Mouse (Mus musculus): ENCODE data around the gene Vmn1r174. TPM values are rescaled to one million over a fixed set of nuclear protein-coding genes. Genes with fewer than 3 reads are reported as not detected.
"Not testable (repeated sequence)": the region's sequence is repeated elsewhere in the genome, so short reads cannot be mapped to it uniquely, and the experiment has no call there.

The Vmn1r174 gene
- not detected for polyA plus RNA-seq (2012; fragmentation: generic; extraction: Trizol)
- long read RNA-seq, experiment 1, result 0 reads
- long read RNA-seq, experiment 2, result 0 reads

DNA sequence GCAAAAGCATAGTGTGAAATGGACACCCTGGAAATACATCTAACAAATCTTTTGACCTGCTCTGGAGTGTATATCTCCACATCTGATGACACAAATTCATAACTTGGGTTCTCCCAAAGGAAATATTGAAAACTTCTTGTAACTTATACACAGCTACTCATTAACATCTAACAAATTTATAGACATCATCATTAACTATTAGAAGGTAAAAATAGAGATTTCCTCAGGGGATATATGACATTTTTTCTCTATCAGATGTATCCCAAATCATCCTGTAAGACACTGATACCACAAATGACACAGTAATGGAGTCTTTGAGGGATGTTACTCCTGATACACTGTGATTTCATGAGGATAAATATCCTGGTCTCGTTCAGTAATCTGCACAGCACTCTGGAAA is at the start of gene Vmn1r174:
Gene Vmn1r174, plus strand, starts transcription at position 301 of the 400 bp plus-strand sequence.
- H3K4me3 ChIP-seq (ENCODE audit: insufficient read depth, poor library complexity, severe bottlenecking); H3K27me3 ChIP-seq (ENCODE audit: control insufficient read depth, insufficient read depth, insufficient read length); H3K79me2 ChIP-seq (ENCODE audit: control insufficient read depth, insufficient read depth); H3K79me3 ChIP-seq (ENCODE audit: low read depth); H3K36me3 ChIP-seq (ENCODE audit: control insufficient read depth, insufficient read depth); H3ac ChIP-seq (ENCODE audit: control insufficient read depth, insufficient read length, low read depth): not testable (repeated sequence)

DNA sequence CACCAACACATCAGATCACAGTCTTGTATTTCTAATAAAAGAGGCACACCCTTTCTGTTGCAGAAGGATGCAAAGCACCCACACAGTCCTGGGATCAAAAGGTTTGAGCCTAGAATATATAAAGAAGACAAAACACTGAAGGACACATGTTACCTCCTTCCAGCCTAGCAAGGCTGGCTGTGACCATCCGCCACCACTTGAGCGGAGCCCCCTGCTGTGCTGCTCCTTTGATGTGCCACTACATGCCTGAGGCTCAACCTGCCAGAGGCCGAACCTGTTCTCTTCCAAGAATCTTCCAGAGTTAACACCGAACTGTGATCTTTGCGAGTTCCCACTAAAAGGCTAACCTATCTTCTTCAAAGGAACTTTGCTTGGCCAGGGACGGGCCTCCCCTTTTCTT is 32.5 kb downstream of the Vmn1r174 start:
- no peaks in the 10 kb centered on the region for H3K27me3 ChIP-seq (ENCODE audit: control insufficient read depth, insufficient read depth, insufficient read length)
- no peak overlapping the region for H3K4me3 ChIP-seq (ENCODE audit: insufficient read depth, poor library complexity, severe bottlenecking)
- no peak for TF ChIP-seq CEBPB (IDR thresholded peaks at IDR 0.05; ENCODE audit: low read depth)
- no peak for TF ChIP-seq CTCF (IDR thresholded peaks at IDR 0.05; ENCODE audit: control insufficient read depth, insufficient read depth, insufficient read length)
- TF ChIP-seq FOSL1 (IDR thresholded peaks at IDR 0.05; ENCODE audit: insufficient read depth, low read length, poor library complexity, severe bottlenecking), result no peak
- TF ChIP-seq USF1 (IDR thresholded peaks at IDR 0.05; ENCODE audit: low read depth), result no peak
- no peak for TF ChIP-seq MYOD1 (IDR thresholded peaks at IDR 0.05; ENCODE audit: control insufficient read depth, insufficient read length, low read depth)
- H3ac ChIP-seq (ENCODE audit: control insufficient read depth, insufficient read length, low read depth), result no peak overlapping the region
- no peaks in the 10 kb centered on the region for H3K36me3 ChIP-seq (ENCODE audit: control insufficient read depth, insufficient read depth)
- no peaks in the 10 kb centered on the region for H3K79me2 ChIP-seq (ENCODE audit: control insufficient read depth, insufficient read depth)
- no peaks in the 10 kb centered on the region for H3K79me3 ChIP-seq (ENCODE audit: low read depth)

DNA sequence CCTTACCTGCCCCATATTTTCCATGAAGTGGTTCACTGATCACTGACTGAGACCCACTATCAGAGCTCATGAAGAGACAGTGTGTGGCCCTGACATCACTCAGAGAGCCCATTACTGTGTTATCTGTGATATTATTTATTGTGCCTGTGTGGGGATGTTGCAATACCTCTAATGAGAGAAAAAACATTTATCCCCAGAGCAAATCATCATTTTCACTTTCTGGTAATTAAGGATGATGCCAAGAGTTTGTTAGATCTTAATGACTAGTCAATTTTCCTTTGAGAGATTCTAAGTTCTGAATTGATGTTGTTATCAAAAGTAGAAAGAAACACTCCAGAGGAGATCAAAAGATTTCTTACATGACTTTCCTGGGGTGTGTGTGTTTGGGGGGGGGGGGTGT is 58.5 kb downstream of the Vmn1r174 start, which contains the start of gene Vmn1r175:
Gene Vmn1r175, minus strand, starts transcription at position 101 of the 400 bp plus-strand sequence.
- H3K4me3 ChIP-seq (ENCODE audit: insufficient read depth, poor library complexity, severe bottlenecking); H3ac ChIP-seq (ENCODE audit: control insufficient read depth, insufficient read length, low read depth); H3K36me3 ChIP-seq (ENCODE audit: control insufficient read depth, insufficient read depth); H3K79me2 ChIP-seq (ENCODE audit: control insufficient read depth, insufficient read depth); H3K79me3 ChIP-seq (ENCODE audit: low read depth); H3K27me3 ChIP-seq (ENCODE audit: control insufficient read depth, insufficient read depth, insufficient read length): not testable (repeated sequence)

Other genes starting within 250 kb of the Vmn1r174 start
- not detected for gene Vmn1r167, start 245.1 kb upstream of the Vmn1r174 start, polyA plus RNA-seq (2012; fragmentation: generic; extraction: Trizol)
- gene Vmn1r168, start 212.5 kb upstream of the Vmn1r174 start, polyA plus RNA-seq (2012; fragmentation: generic; extraction: Trizol), result not detected
- gene Vmn1r169, start 176.7 kb upstream of the Vmn1r174 start, polyA plus RNA-seq (2012; fragmentation: generic; extraction: Trizol), result not detected
- not detected for gene Vmn1r170, start 146.1 kb upstream of the Vmn1r174 start, polyA plus RNA-seq (2012; fragmentation: generic; extraction: Trizol)
- gene Vmn1r171, start 121.5 kb upstream of the Vmn1r174 start, polyA plus RNA-seq (2012; fragmentation: generic; extraction: Trizol), result not detected
- gene Vmn1r172, start 94.0 kb upstream of the Vmn1r174 start, polyA plus RNA-seq (2012; fragmentation: generic; extraction: Trizol), result not detected
- gene Vmn1r173, start 51.6 kb upstream of the Vmn1r174 start, polyA plus RNA-seq (2012; fragmentation: generic; extraction: Trizol), result not detected
- gene Vmn1r175, start 58.4 kb downstream of the Vmn1r174 start, polyA plus RNA-seq (2012; fragmentation: generic; extraction: Trizol), result not detected
- gene Vmn1r176, start 85.1 kb downstream of the Vmn1r174 start, polyA plus RNA-seq (2012; fragmentation: generic; extraction: Trizol), result not detected
- not detected for gene Vmn1r177, start 114.2 kb downstream of the Vmn1r174 start, polyA plus RNA-seq (2012; fragmentation: generic; extraction: Trizol)
- not detected for gene Vmn1r178, start 139.7 kb downstream of the Vmn1r174 start, polyA plus RNA-seq (2012; fragmentation: generic; extraction: Trizol)
- gene Vmn1r179, start 174.7 kb downstream of the Vmn1r174 start, polyA plus RNA-seq (2012; fragmentation: generic; extraction: Trizol), result not detected
- not detected for gene Vmn1r180, start 198.4 kb downstream of the Vmn1r174 start, polyA plus RNA-seq (2012; fragmentation: generic; extraction: Trizol)
- not detected for gene Vmn1r181, start 222.3 kb downstream of the Vmn1r174 start, polyA plus RNA-seq (2012; fragmentation: generic; extraction: Trizol)
- not detected for gene V1rd19, start 249.4 kb downstream of the Vmn1r174 start, polyA plus RNA-seq (2012; fragmentation: generic; extraction: Trizol)